Mouse (Mus musculus) hindbrain, embryonic 10.5 days (tissue): ENCODE results near the gene Tmem236. TPM values are rescaled to one million over a fixed set of nuclear protein-coding genes. Genes with fewer than 3 reads are reported as not detected.

Source experiments
- DNase-seq: peaks from one replicate; pipeline ENCODE4 v3.0.0-alpha.2; 2017; ENCODE audit warnings: low spot score
- H3K27ac ChIP-seq: fragments of 300-500 bp; sonication (generic); 2 replicates; pipeline ENCODE4 v1.5.1; 2016; ENCODE audit warnings: mild to moderate bottlenecking, moderate library complexity
- H3K27me3 ChIP-seq: fragments of 300-500 bp; sonication (generic); 2 replicates; pipeline ENCODE4 v1.6.1; 2016; ENCODE audit warnings: mild to moderate bottlenecking; ENCODE audit not compliant: poor library complexity, insufficient read depth, severe bottlenecking
- H3K36me3 ChIP-seq: fragments of 300-500 bp; sonication (generic); 2 replicates; pipeline ENCODE4 v1.6.1; 2016; ENCODE audit warnings: mild to moderate bottlenecking, moderate library complexity
- H3K4me1 ChIP-seq: fragments of 300-500 bp; sonication (generic); replicated peaks from 2 replicates; pipeline ENCODE4 v1.6.1; 2016; ENCODE audit warnings: mild to moderate bottlenecking
- H3K4me3 ChIP-seq: fragments of 300-500 bp; sonication (generic); 2 replicates; pipeline ENCODE4 v1.5.1; 2016; ENCODE audit warnings: mild to moderate bottlenecking, moderate library complexity
- H3K9me3 ChIP-seq: fragments of 300-500 bp; sonication (generic); 2 replicates; pipeline ENCODE4 v1.6.1; 2016; ENCODE audit warnings: mild to moderate bottlenecking, moderate library complexity
- WGBS: fragments of 180-500 bp; shearing (Covaris S2); methylation state at CpG from one replicate; pipeline ENCODE4 v1.1.7; 2016; 5-methylcytosine and 5-hydroxymethylcytosine counted together
- polyA plus RNA-seq: library from polyadenylated mRNA; unstranded; fragments of >200 nt; fragmentation: Nextera tagmentation; extraction: Ambion mirVana; gene quantifications from 2 replicates; pipeline ENCODE4 v1.2.1, GENCODE M21; 2016

Tmem236 gene
- not detected in 2 replicates for polyA plus RNA-seq

- no peaks in the 10 kb centered on the region for H3K9me3 ChIP-seq
- no peaks in the 10 kb centered on the region for H3K27me3 ChIP-seq
- H3K4me3 ChIP-seq, result no peak within 1 kb of the TSS
- no peaks in the 10 kb centered on the region for H3K36me3 ChIP-seq
- no peaks in the 10 kb centered on the region for H3K4me1 ChIP-seq
- no peak within 1 kb of the TSS for H3K27ac ChIP-seq
- DNase-seq, result no peak
- WGBS, result 75% methylated on average over 3 of the region's 3 CpGs
These were observed at the start of gene Tmem236 for GRCm38 (mm10) chr2:14174334-14174733. Gene Tmem236, plus strand, starts transcription at chr2:14174523.

GRCm38 (mm10) chr2:14126387-14126786, 47.9 kb upstream of the Tmem236 start:
- 95% methylated on average over 6 of the region's 6 CpGs for WGBS

GRCm38 (mm10) chr2:14127629-14128028, 46.7 kb upstream of the Tmem236 start:
- peaks cover 48% of the 10 kb centered on the region for H3K36me3 ChIP-seq
- 76% methylated on average over 3 of the region's 3 CpGs for WGBS
- H3K27me3 ChIP-seq, result no peaks in the 10 kb centered on the region
- H3K27ac ChIP-seq, result no peak overlapping the region
- H3K4me3 ChIP-seq, result no peak overlapping the region
- no peaks in the 10 kb centered on the region for H3K4me1 ChIP-seq
- no peaks in the 10 kb centered on the region for H3K9me3 ChIP-seq
- no peak for DNase-seq

More at GRCm38 (mm10) chr2:14126387-14126786, 47.9 kb upstream of the Tmem236 start:
- Histone ChIP-seq H3K4me1 (no peaks in the 10 kb centered on the region), H3K27ac (no peak overlapping the region), H3K9me3 (no peaks in the 10 kb centered on the region), H3K27me3 (no peaks in the 10 kb centered on the region), H3K36me3 (peaks cover 36% of the 10 kb centered on the region), H3K4me3 (no peak overlapping the region)
- no peak for DNase-seq

GRCm38 (mm10) chr2:14130641-14131339, 43.5 kb upstream of the Tmem236 start:
- WGBS, result 95% methylated on average over 12 of the region's 12 CpGs
- H3K27me3 ChIP-seq, result no peaks in the 10 kb centered on the region
- no peak for DNase-seq
- H3K4me1 ChIP-seq, result no peaks in the 10 kb centered on the region
- no peak overlapping the region for H3K4me3 ChIP-seq
- H3K27ac ChIP-seq, result no peak overlapping the region
- no peaks in the 10 kb centered on the region for H3K9me3 ChIP-seq
- H3K36me3 ChIP-seq, result peaks cover 59% of the 10 kb centered on the region

- 94% methylated on average over 4 of the region's 4 CpGs for WGBS
- Histone ChIP-seq H3K27ac (no peak overlapping the region), H3K4me1 (no peaks in the 10 kb centered on the region), H3K9me3 (no peaks in the 10 kb centered on the region), H3K4me3 (no peak overlapping the region), H3K36me3 (peaks cover 69% of the 10 kb centered on the region), H3K27me3 (no peaks in the 10 kb centered on the region)
- no peak for DNase-seq
These were observed 41.6 kb upstream of the Tmem236 start for GRCm38 (mm10) chr2:14132468-14133326.

GRCm38 (mm10) chr2:14136906-14137305, 37.4 kb upstream of the Tmem236 start:
- H3K36me3 ChIP-seq, result peaks cover 80% of the 10 kb centered on the region
- WGBS, result 90% methylated on average over 3 of the region's 3 CpGs
- no peak for DNase-seq

GRCm38 (mm10) chr2:14139590-14139989, 34.7 kb upstream of the Tmem236 start:
- 75% methylated on average over 6 of the region's 6 CpGs for WGBS
- Histone ChIP-seq H3K4me3 (no peak overlapping the region), H3K36me3 (peaks cover 87% of the 10 kb centered on the region), H3K27ac (peak overlapping the region; percentile 37; the same call in 1 of the 2 replicates), H3K27me3 (no peaks in the 10 kb centered on the region), H3K9me3 (no peaks in the 10 kb centered on the region), H3K4me1 (peaks cover 9% of the 10 kb centered on the region; the same call in 1 of the 2 replicates)
- no peak for DNase-seq

More at GRCm38 (mm10) chr2:14136906-14137305, 37.4 kb upstream of the Tmem236 start:
- H3K4me1 ChIP-seq, result peaks cover 9% of the 10 kb centered on the region; the same call in 1 of the 2 replicates
- no peaks in the 10 kb centered on the region for H3K9me3 ChIP-seq
- H3K27ac ChIP-seq, result no peak overlapping the region
- no peaks in the 10 kb centered on the region for H3K27me3 ChIP-seq
- H3K4me3 ChIP-seq, result no peak overlapping the region

- Histone ChIP-seq H3K27ac (peak overlapping the region; percentile 37; the same call in 1 of the 2 replicates), H3K27me3 (no peaks in the 10 kb centered on the region), H3K9me3 (no peaks in the 10 kb centered on the region), H3K4me1 (peaks cover 9% of the 10 kb centered on the region; the same call in 1 of the 2 replicates), H3K36me3 (peaks cover 91% of the 10 kb centered on the region), H3K4me3 (no peak overlapping the region)
- DNase-seq, result peak; percentile 15
- 46% methylated on average over 2 of the region's 2 CpGs for WGBS
These were observed 34.3 kb upstream of the Tmem236 start for GRCm38 (mm10) chr2:14140044-14140443.

GRCm38 (mm10) chr2:14145311-14145710, 29.0 kb upstream of the Tmem236 start:
- H3K36me3 ChIP-seq, result peaks cover 74% of the 10 kb centered on the region
- DNase-seq, result no peak
- H3K27me3 ChIP-seq, result no peaks in the 10 kb centered on the region
- H3K4me1 ChIP-seq, result no peaks in the 10 kb centered on the region
- H3K9me3 ChIP-seq, result no peaks in the 10 kb centered on the region
- no peak overlapping the region for H3K27ac ChIP-seq
- WGBS, result 85% methylated on average over 3 of the region's 3 CpGs
- no peak overlapping the region for H3K4me3 ChIP-seq

- Histone ChIP-seq H3K36me3 (peaks cover 61% of the 10 kb centered on the region), H3K27ac (no peak overlapping the region), H3K9me3 (no peaks in the 10 kb centered on the region), H3K4me1 (no peaks in the 10 kb centered on the region), H3K27me3 (no peaks in the 10 kb centered on the region), H3K4me3 (no peak overlapping the region)
- WGBS, result 94% methylated on average over 2 of the region's 2 CpGs
- DNase-seq, result no peak
These were observed 27.4 kb upstream of the Tmem236 start for GRCm38 (mm10) chr2:14146913-14147312.

GRCm38 (mm10) chr2:14150829-14151228, 23.5 kb upstream of the Tmem236 start:
- no peak for DNase-seq
- no peaks in the 10 kb centered on the region for H3K27me3 ChIP-seq
- H3K27ac ChIP-seq, result no peak overlapping the region
- H3K36me3 ChIP-seq, result peaks cover 24% of the 10 kb centered on the region
- no peak overlapping the region for H3K4me3 ChIP-seq
- WGBS, result 93% methylated on average over 2 of the region's 2 CpGs
- no peaks in the 10 kb centered on the region for H3K4me1 ChIP-seq
- H3K9me3 ChIP-seq, result no peaks in the 10 kb centered on the region

GRCm38 (mm10) chr2:14151854-14152253, 22.5 kb upstream of the Tmem236 start:
- Histone ChIP-seq H3K36me3 (peaks cover 14% of the 10 kb centered on the region), H3K9me3 (no peaks in the 10 kb centered on the region), H3K27ac (no peak overlapping the region), H3K27me3 (no peaks in the 10 kb centered on the region), H3K4me1 (no peaks in the 10 kb centered on the region), H3K4me3 (no peak overlapping the region)
- DNase-seq, result no peak
- 95% methylated on average over 6 of the region's 6 CpGs for WGBS

GRCm38 (mm10) chr2:14159047-14159446, 15.3 kb upstream of the Tmem236 start:
- H3K9me3 ChIP-seq, result no peaks in the 10 kb centered on the region
- DNase-seq, result no peak
- H3K4me3 ChIP-seq, result no peak overlapping the region
- no peaks in the 10 kb centered on the region for H3K36me3 ChIP-seq
- no peak overlapping the region for H3K27ac ChIP-seq
- no peaks in the 10 kb centered on the region for H3K27me3 ChIP-seq
- no peaks in the 10 kb centered on the region for H3K4me1 ChIP-seq
- 86% methylated on average over 3 of the region's 3 CpGs for WGBS
